Mouse (Mus musculus): ENCODE data around the gene Nabp2.

The Nabp2 gene

GRCm38 (mm10) chr10:128411211-128412054, at the start of gene Nabp2, which contains the start of gene Rnf41:
Gene Nabp2 (minus strand): TSS chr10:128411492.
Gene Rnf41 (plus strand): TSS chr10:128411657.
- peak; percentile 92 for DNase-seq (ENCODE audit: low read depth, low spot score)

GRCm38 (mm10) chr10:128460270-128460630, 49.0 kb upstream of the Nabp2 start:
- no peak for DNase-seq (ENCODE audit: low read depth, low spot score)

- DNase-seq (ENCODE audit: low read depth, low spot score): no peak
These were observed 48.3 kb upstream of the Nabp2 start for GRCm38 (mm10) chr10:128459409-128460269.

GRCm38 (mm10) chr10:128458719-128459408, 47.6 kb upstream of the Nabp2 start, which contains the start of gene Smarcc2:
Gene Smarcc2 (plus strand): TSS chr10:128459248.
- DNase-seq (ENCODE audit: low read depth, low spot score): no peak

GRCm38 (mm10) chr10:128458348-128458718, 47.0 kb upstream of the Nabp2 start:
- DNase-seq (ENCODE audit: low read depth, low spot score): peak; percentile 56

- DNase-seq (ENCODE audit: low read depth, low spot score): no peak
These were observed 46.4 kb upstream of the Nabp2 start for GRCm38 (mm10) chr10:128457676-128458075.

- peak; percentile 88 for DNase-seq (ENCODE audit: low read depth, low spot score)
These were observed 44.0 kb upstream of the Nabp2 start for GRCm38 (mm10) chr10:128455280-128455679.

- no peak for DNase-seq (ENCODE audit: low read depth, low spot score)
These were observed 43.2 kb upstream of the Nabp2 start for GRCm38 (mm10) chr10:128454471-128454870.

GRCm38 (mm10) chr10:128451014-128451413, 39.7 kb upstream of the Nabp2 start:
- no peak for DNase-seq (ENCODE audit: low read depth, low spot score)

GRCm38 (mm10) chr10:128445407-128445806, 34.1 kb upstream of the Nabp2 start:
- DNase-seq (ENCODE audit: low read depth, low spot score): no peak

GRCm38 (mm10) chr10:128444354-128444753, 33.1 kb upstream of the Nabp2 start:
- DNase-seq (ENCODE audit: low read depth, low spot score): no peak

GRCm38 (mm10) chr10:128442718-128443117, 31.4 kb upstream of the Nabp2 start:
- DNase-seq (ENCODE audit: low read depth, low spot score): no peak

- no peak for DNase-seq (ENCODE audit: low read depth, low spot score)
These were observed 30.2 kb upstream of the Nabp2 start for GRCm38 (mm10) chr10:128441324-128442119.

- DNase-seq (ENCODE audit: low read depth, low spot score): no peak
These were observed 29.1 kb upstream of the Nabp2 start for GRCm38 (mm10) chr10:128440407-128440806.

- DNase-seq (ENCODE audit: low read depth, low spot score): no peak
These were observed 27.5 kb upstream of the Nabp2 start for GRCm38 (mm10) chr10:128438675-128439279.

- no peak for DNase-seq (ENCODE audit: low read depth, low spot score)
These were observed 25.1 kb upstream of the Nabp2 start for GRCm38 (mm10) chr10:128436376-128436775.

- no peak for DNase-seq (ENCODE audit: low read depth, low spot score)
These were observed 24.6 kb upstream of the Nabp2 start for GRCm38 (mm10) chr10:128435873-128436272.

- no peak for DNase-seq (ENCODE audit: low read depth, low spot score)
These were observed 24.0 kb upstream of the Nabp2 start for GRCm38 (mm10) chr10:128435186-128435823.

- no peak for DNase-seq (ENCODE audit: low read depth, low spot score)
These were observed 23.4 kb upstream of the Nabp2 start for GRCm38 (mm10) chr10:128434681-128435080.

GRCm38 (mm10) chr10:128433417-128433816, 22.1 kb upstream of the Nabp2 start:
- DNase-seq (ENCODE audit: low read depth, low spot score): no peak
